Mouse (Mus musculus) heart, embryonic 13.5 days (tissue): ENCODE results near the gene H2-Q7. TPM values are rescaled to one million over a fixed set of nuclear protein-coding genes. Genes with fewer than 3 reads are reported as not detected.
"Not testable (repeated sequence)": the region's sequence is repeated elsewhere in the genome, so short reads cannot be mapped to it uniquely, and the experiment has no call there.

Experiments used
- ATAC-seq: fragments of 200-750 bp; cut with Nextera tagmentation; 2 replicates; pipeline ENCODE4 v1.8.0; 2017; ENCODE audit warnings: moderate TSS enrichment; ENCODE audit not compliant: insufficient number of reproducible peaks, low FRiP score, low TSS enrichment; ENCODE audit errors: extremely low read depth
- H3K27ac ChIP-seq: fragments of 300-500 bp; sonication (generic); replicated peaks from 2 replicates; pipeline ENCODE4 v1.5.1; 2015; ENCODE audit warnings: moderate library complexity, mild to moderate bottlenecking, inconsistent platforms
- H3K27me3 ChIP-seq: fragments of 300-500 bp; sonication (generic); replicated peaks from 2 replicates; pipeline ENCODE4 v1.6.1; 2015; ENCODE audit warnings: mild to moderate bottlenecking, inconsistent platforms
- H3K36me3 ChIP-seq: fragments of 300-500 bp; sonication (generic); 2 replicates; pipeline ENCODE4 v1.6.1; 2015; ENCODE audit warnings: mild to moderate bottlenecking, inconsistent platforms
- H3K4me1 ChIP-seq: fragments of 300-500 bp; sonication (generic); 2 replicates; pipeline ENCODE4 v1.6.1; 2015; ENCODE audit warnings: inconsistent platforms
- H3K4me2 ChIP-seq: fragments of 300-500 bp; sonication (generic); 2 replicates; pipeline ENCODE4 v1.6.1; 2015; ENCODE audit warnings: inconsistent platforms, mild to moderate bottlenecking, moderate library complexity
- H3K4me3 ChIP-seq: fragments of 300-500 bp; sonication (generic); 2 replicates; pipeline ENCODE4 v1.5.1; 2015; ENCODE audit warnings: moderate library complexity, mild to moderate bottlenecking, inconsistent platforms
- H3K9ac ChIP-seq: fragments of 300-500 bp; sonication (generic); 2 replicates; pipeline ENCODE4 v1.6.1; 2015; ENCODE audit warnings: inconsistent platforms, mild to moderate bottlenecking, moderate library complexity
- H3K9me3 ChIP-seq: fragments of 300-500 bp; sonication (generic); 2 replicates; pipeline ENCODE4 v1.6.1; 2016; ENCODE audit warnings: inconsistent platforms
- WGBS: fragments of 180-500 bp; shearing (Covaris S2); methylation state at CpG from one replicate; pipeline ENCODE4 v1.1.7; 2015; ENCODE audit warnings: mixed read lengths; 5-methylcytosine and 5-hydroxymethylcytosine counted together
- polyA plus RNA-seq: library from polyadenylated mRNA; unstranded; fragments of >200 nt; fragmentation: Nextera tagmentation; extraction: Ambion mirVana; gene quantifications from 2 replicates; pipeline ENCODE4 v1.2.1, GENCODE M21; 2015

Gene H2-Q7
- 1.2 and 2.1 TPM in 2 replicates for polyA plus RNA-seq

DNA sequence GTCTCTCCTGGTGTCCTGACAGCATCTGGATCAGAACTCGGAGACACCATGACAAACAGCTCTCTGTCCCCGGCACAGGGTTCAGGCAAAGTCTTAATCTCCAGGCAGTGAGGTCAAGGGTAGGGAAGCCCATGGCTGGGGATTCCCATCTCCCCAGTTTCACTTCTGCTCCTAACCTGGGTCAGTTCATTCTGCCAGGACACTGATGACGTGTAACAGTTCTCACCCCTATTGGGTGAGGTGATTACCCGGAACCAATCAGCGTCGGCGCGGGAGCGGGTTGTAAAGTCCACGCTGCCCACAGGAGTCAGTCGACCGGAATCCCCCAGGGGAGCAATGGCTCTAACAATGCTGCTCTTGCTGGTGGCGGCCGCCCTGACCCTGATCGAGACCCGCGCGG is at the start of gene H2-Q7:
Gene H2-Q7 (plus strand): TSS at position 271 of the 400 bp plus-strand sequence.
- 4% methylated on average over 18 of the region's 18 CpGs for WGBS
- H3K4me2 ChIP-seq, result peak within 1 kb of the TSS; percentile 90
- not testable (repeated sequence) for H3K36me3 ChIP-seq, H3K27ac ChIP-seq, H3K4me1 ChIP-seq, H3K9me3 ChIP-seq
- peaks cover 61% of the 10 kb centered on the region for H3K27me3 ChIP-seq
- peak within 1 kb of the TSS; percentile 78 for H3K9ac ChIP-seq
- 0 out of 2 replicates have a peak, but pooled peaks have one; percentile 55 for ATAC-seq
- H3K4me3 ChIP-seq, result peak within 1 kb of the TSS; percentile 57

- 4% methylated on average over 7 of the region's 7 CpGs for WGBS
- ATAC-seq, H3K4me2 ChIP-seq, H3K4me3 ChIP-seq, H3K9ac ChIP-seq, H3K9me3 ChIP-seq, H3K4me1 ChIP-seq, H3K36me3 ChIP-seq, H3K27ac ChIP-seq: not testable (repeated sequence)
- peaks cover 23% of the 10 kb centered on the region for H3K27me3 ChIP-seq
Observed at GRCm38 (mm10) chr17:35389796-35390195, 49.2 kb upstream of the H2-Q7 start.

DNA sequence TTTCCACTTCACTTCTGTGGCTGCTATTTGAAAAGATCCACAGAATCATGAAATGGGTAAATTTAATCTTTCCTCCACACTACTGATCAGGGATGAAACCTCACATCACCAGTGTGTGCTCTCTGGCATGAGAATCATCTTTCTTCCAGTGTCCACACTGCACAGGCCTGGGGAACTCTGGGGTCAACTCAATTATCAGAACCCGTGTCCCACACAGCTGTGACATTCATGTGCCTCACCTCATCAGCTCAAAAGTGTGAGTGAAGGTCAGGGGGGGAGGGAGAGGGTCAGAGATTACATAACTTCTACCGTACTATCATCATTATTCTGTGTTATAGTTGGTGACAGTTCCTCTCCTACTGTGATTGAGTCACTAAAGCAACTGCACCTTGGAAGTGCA is 46.3 kb upstream of the H2-Q7 start:
- not testable (repeated sequence) for ATAC-seq, H3K27ac ChIP-seq, H3K4me1 ChIP-seq, H3K4me3 ChIP-seq, H3K36me3 ChIP-seq, H3K9ac ChIP-seq, H3K4me2 ChIP-seq, H3K9me3 ChIP-seq
- peaks cover 34% of the 10 kb centered on the region for H3K27me3 ChIP-seq
- WGBS, result 44% methylated on average over 2 of the region's 2 CpGs

GRCm38 (mm10) chr17:35393864-35394800 is 44.8 kb upstream of the H2-Q7 start:
- not testable (repeated sequence) for H3K27ac ChIP-seq, H3K9me3 ChIP-seq, ATAC-seq, H3K4me1 ChIP-seq, H3K36me3 ChIP-seq
- 3% methylated on average over 52 of the region's 75 CpGs for WGBS
- Histone ChIP-seq H3K9ac (0 out of 2 replicates have a peak overlapping the region, but pooled peaks have one; percentile 14), H3K27me3 (peaks cover 34% of the 10 kb centered on the region), H3K4me2 (peak overlapping the region; percentile 65), H3K4me3 (peak overlapping the region; percentile 40)

- not testable (repeated sequence) for H3K9ac ChIP-seq, H3K4me2 ChIP-seq, ATAC-seq, H3K9me3 ChIP-seq, H3K4me3 ChIP-seq, H3K36me3 ChIP-seq, H3K27ac ChIP-seq, H3K4me1 ChIP-seq
- peaks cover 28% of the 10 kb centered on the region for H3K27me3 ChIP-seq
- WGBS, result 66% methylated on average over 2 of the region's 2 CpGs
Observed at GRCm38 (mm10) chr17:35396956-35397355, 42.0 kb upstream of the H2-Q7 start.

- not testable (repeated sequence) for H3K27ac ChIP-seq, H3K4me3 ChIP-seq, H3K9ac ChIP-seq, H3K27me3 ChIP-seq, H3K4me1 ChIP-seq, ATAC-seq, H3K9me3 ChIP-seq, H3K4me2 ChIP-seq, H3K36me3 ChIP-seq
- WGBS, result no CpG with 5 or more reads among the region's 1 CpGs
Observed at GRCm38 (mm10) chr17:35413057-35413456, 25.9 kb upstream of the H2-Q7 start.

DNA sequence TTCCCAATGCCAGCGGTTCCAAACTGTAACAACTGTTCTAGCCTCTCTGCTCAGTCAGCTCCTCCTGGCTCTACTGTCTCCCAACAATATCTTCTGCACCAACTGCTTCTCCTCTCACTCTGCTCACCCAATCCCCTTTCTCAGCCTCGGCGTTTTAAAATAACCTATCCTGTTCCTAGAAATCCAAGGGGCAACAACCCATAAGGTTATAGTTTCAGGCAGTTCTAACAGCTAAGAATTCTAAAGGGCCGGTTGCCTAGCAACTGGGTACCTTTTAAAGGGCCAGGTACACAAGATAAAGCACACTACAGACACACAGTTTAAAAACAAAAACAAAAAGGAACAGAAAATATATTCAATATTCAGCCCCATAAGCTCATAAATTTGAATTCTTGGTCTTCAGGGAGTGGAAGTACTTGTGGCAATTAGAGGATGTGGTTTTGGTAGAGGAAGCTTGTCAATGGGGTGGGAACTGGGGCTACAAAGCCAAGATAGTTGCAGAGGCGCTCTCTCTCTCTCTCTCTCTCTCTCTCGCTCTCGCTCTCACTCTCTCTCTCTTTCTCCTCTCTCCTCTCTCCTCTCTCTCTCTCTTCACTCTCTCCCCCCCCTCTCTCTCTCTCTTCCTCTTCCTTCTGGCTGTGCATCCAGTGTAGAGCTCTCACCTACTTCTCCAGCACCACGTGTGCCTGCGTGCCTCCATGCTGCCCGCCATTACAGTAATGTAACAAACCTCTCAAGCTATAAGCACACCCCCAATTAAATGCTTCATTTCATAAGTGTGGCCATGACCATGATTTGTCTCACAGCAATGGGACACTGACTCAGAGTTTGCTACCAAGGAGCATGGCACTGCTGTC is 23.5 kb upstream of the H2-Q7 start:
- not testable (repeated sequence) for H3K4me1 ChIP-seq, H3K27ac ChIP-seq, H3K9ac ChIP-seq, ATAC-seq, H3K4me3 ChIP-seq, H3K9me3 ChIP-seq, H3K4me2 ChIP-seq, H3K36me3 ChIP-seq
- peaks cover 22% of the 10 kb centered on the region for H3K27me3 ChIP-seq
- 90% methylated on average over 3 of the region's 10 CpGs for WGBS

DNA sequence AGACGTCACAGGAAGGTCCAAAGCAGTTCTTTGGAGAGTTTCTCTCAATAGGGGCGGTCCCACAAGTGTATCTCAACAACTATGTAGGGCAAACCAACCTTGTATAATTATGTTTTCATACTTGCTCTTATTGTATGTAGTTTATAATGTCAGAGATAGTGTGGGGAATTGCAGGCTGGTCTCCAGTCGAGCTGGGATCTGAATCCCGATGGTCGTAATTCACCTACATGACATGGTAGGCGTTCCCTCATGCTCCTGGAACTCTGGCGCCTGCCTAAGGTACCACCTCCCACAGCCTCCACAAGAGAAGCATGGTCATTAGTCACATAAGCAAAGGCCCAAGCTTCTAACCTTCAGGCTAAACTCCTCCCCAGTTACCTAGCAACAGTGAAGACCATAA is 20.2 kb upstream of the H2-Q7 start:
- H3K36me3 ChIP-seq, result no peaks in the 10 kb centered on the region
- H3K9me3 ChIP-seq, result 0 out of 2 replicates have a peak, but pooled peaks cover 4% of the 10 kb centered on the region
- H3K27ac ChIP-seq, result no peak overlapping the region
- no peak overlapping the region for H3K4me3 ChIP-seq
- peaks cover 45% of the 10 kb centered on the region for H3K27me3 ChIP-seq
- WGBS, result 68% methylated on average over 7 of the region's 7 CpGs
- no peak overlapping the region for H3K9ac ChIP-seq
- no peaks in the 10 kb centered on the region for H3K4me1 ChIP-seq
- no peak overlapping the region for H3K4me2 ChIP-seq
- no peak for ATAC-seq

- not testable (repeated sequence) for H3K27ac ChIP-seq, H3K4me2 ChIP-seq, H3K4me3 ChIP-seq, H3K4me1 ChIP-seq, H3K36me3 ChIP-seq, H3K9me3 ChIP-seq, ATAC-seq, H3K9ac ChIP-seq
- peaks cover 50% of the 10 kb centered on the region for H3K27me3 ChIP-seq
- 53% methylated on average over 4 of the region's 4 CpGs for WGBS
Observed at GRCm38 (mm10) chr17:35419564-35419963, 19.4 kb upstream of the H2-Q7 start.

- not testable (repeated sequence) for ATAC-seq, H3K27ac ChIP-seq, H3K4me3 ChIP-seq, H3K9me3 ChIP-seq, H3K4me1 ChIP-seq, H3K4me2 ChIP-seq, H3K9ac ChIP-seq, H3K36me3 ChIP-seq
- WGBS, result 14% methylated on average over 11 of the region's 11 CpGs
- peaks cover 57% of the 10 kb centered on the region for H3K27me3 ChIP-seq
Observed at GRCm38 (mm10) chr17:35420206-35420810, 18.6 kb upstream of the H2-Q7 start.

GRCm38 (mm10) chr17:35421331-35421730 is 17.6 kb upstream of the H2-Q7 start:
- H3K27ac ChIP-seq, H3K9me3 ChIP-seq, H3K9ac ChIP-seq, ATAC-seq, H3K4me2 ChIP-seq, H3K4me3 ChIP-seq, H3K36me3 ChIP-seq: not testable (repeated sequence)
- H3K27me3 ChIP-seq, result peaks cover 67% of the 10 kb centered on the region
- H3K4me1 ChIP-seq, result peaks cover 10% of the 10 kb centered on the region
- 86% methylated on average over 4 of the region's 4 CpGs for WGBS
